Mouse (Mus musculus) liver, embryonic 11.5 days (tissue): Measurements from ENCODE around the gene Igfbp7. TPM values are rescaled to one million over a fixed set of nuclear protein-coding genes. Genes with fewer than 3 reads are reported as not detected.
A peak's percentile ranks its signal among the peaks of the same experiment; 100 is the strongest.

Experiments used
- ATAC-seq: fragments of 200-750 bp; cut with Nextera tagmentation; replicated peaks from 2 replicates; pipeline ENCODE4 v1.8.0; 2017; ENCODE audit warnings: moderate number of reproducible peaks, mild to moderate bottlenecking, moderate TSS enrichment, moderate library complexity; ENCODE audit not compliant: low FRiP score
- DNase-seq: peaks from one replicate; pipeline ENCODE4 v3.0.0-alpha.2; 2017; ENCODE audit warnings: low spot score
- H3K27ac ChIP-seq: fragments of 300-500 bp; sonication (generic); 2 replicates; pipeline ENCODE4 v1.5.1; 2014; ENCODE audit warnings: mild to moderate bottlenecking, low read depth, low read length, control low read depth
- H3K27me3 ChIP-seq: fragments of 300-500 bp; sonication (generic); replicated peaks from 2 replicates; pipeline ENCODE4 v1.6.1; 2014; ENCODE audit warnings: low read length, mixed read lengths; ENCODE audit not compliant: control insufficient read depth, insufficient read depth
- H3K36me3 ChIP-seq: fragments of 300-500 bp; sonication (generic); 2 replicates; pipeline ENCODE4 v1.6.1; 2014; ENCODE audit warnings: mild to moderate bottlenecking, low read length, moderate library complexity, mixed read lengths; ENCODE audit not compliant: control insufficient read depth, insufficient read depth
- H3K4me1 ChIP-seq: fragments of 300-500 bp; sonication (generic); replicated peaks from 2 replicates; pipeline ENCODE4 v1.6.1; 2014; ENCODE audit warnings: low read length, mixed read lengths; ENCODE audit not compliant: control insufficient read depth, insufficient read depth
- H3K4me2 ChIP-seq: fragments of 300-500 bp; sonication (generic); 2 replicates; pipeline ENCODE4 v1.6.1; 2014; ENCODE audit warnings: mild to moderate bottlenecking, control low read depth, moderate library complexity
- H3K4me3 ChIP-seq: fragments of 300-500 bp; sonication (generic); 2 replicates; pipeline ENCODE4 v1.5.1; 2014; ENCODE audit warnings: low read depth, low read length, control low read depth
- H3K9ac ChIP-seq: fragments of 300-500 bp; sonication (generic); 2 replicates; pipeline ENCODE4 v1.6.1; 2014; ENCODE audit warnings: low read depth, low read length, control low read depth
- H3K9me3 ChIP-seq: fragments of 300-500 bp; sonication (generic); 2 replicates; pipeline ENCODE4 v1.6.1; 2016; ENCODE audit warnings: low read length, inconsistent platforms, mixed read lengths; ENCODE audit not compliant: control insufficient read depth
- WGBS: fragments of 180-500 bp; shearing (Covaris S2); extraction: QIAGEN DNeasy Blood & Tissue Kit; methylation state at CpG from one replicate; pipeline ENCODE4 v1.1.7; 2014; 5-methylcytosine and 5-hydroxymethylcytosine counted together
- polyA plus RNA-seq: library from polyadenylated mRNA; unstranded; fragments of >200 nt; fragmentation: Nextera tagmentation; extraction: Ambion mirVana; gene quantifications from 2 replicates; pipeline ENCODE4 v1.2.1, GENCODE M21; 2014

The Igfbp7 gene
- polyA plus RNA-seq, 1 experiment from 2014 or later = 8.6 TPM

DNA sequence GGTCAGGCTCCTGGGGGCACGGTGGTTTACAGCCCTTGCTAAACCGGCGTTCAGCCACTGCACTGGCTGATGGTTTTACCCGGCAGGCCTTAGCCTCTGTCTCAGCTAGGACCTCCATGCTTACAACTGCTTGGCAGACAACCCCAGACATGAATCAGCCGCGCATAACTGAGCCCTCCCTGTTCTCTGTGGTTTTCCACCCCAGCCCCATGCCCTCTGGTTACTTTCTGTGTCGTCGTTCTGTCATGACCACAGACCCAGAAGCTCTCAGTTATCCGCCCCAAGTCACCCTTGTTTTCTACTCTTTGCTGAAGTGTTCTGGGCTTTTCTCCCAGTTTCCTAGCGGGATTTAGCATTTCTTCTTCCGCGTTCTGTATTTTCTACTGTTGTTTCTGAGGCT, 40.2 kb downstream of the Igfbp7 start:
- no peaks in the 10 kb centered on the region for H3K27me3 ChIP-seq
- 53% methylated on average over 12 of the region's 12 CpGs for WGBS
- peaks cover 2% of the 10 kb centered on the region for H3K4me1 ChIP-seq
- ATAC-seq (no peak), DNase-seq (no peak)
- no peak overlapping the region for H3K27ac ChIP-seq
- no peak overlapping the region for H3K4me3 ChIP-seq
- H3K9me3 ChIP-seq = no peaks in the 10 kb centered on the region
- H3K4me2 ChIP-seq = no peak overlapping the region
- no peak overlapping the region for H3K9ac ChIP-seq
- no peaks in the 10 kb centered on the region for H3K36me3 ChIP-seq

DNA sequence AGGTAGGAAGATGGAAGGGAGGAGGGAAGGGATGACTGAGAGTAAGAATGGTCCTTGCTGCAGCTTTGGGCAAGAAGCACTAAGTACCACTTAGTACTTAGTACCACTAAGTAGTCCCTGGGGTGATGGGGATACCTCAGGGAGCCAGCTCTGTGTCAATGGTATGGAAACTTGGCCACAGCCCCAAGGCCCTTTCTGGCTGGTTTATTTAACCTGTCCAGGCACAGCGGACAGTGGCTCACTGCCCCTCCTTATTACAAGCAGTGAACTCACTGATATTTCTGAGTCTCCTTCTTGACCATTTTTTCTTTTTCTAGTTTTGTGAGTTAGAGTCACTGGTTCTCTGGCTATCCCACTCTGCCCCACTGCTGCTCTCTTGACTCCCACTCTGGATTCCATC, 40.7 kb downstream of the Igfbp7 start:
- no peaks in the 10 kb centered on the region; the same call in 1 of the 2 replicates for H3K4me1 ChIP-seq
- no peak overlapping the region for H3K9ac ChIP-seq
- ATAC-seq (no peak), DNase-seq (no peak)
- no peaks in the 10 kb centered on the region for H3K36me3 ChIP-seq
- H3K4me2 ChIP-seq = no peak overlapping the region
- WGBS = 78% methylated on average over 1 of the region's 1 CpGs
- H3K9me3 ChIP-seq = no peaks in the 10 kb centered on the region
- H3K4me3 ChIP-seq = no peak overlapping the region
- H3K27ac ChIP-seq = no peak overlapping the region
- no peaks in the 10 kb centered on the region for H3K27me3 ChIP-seq

DNA sequence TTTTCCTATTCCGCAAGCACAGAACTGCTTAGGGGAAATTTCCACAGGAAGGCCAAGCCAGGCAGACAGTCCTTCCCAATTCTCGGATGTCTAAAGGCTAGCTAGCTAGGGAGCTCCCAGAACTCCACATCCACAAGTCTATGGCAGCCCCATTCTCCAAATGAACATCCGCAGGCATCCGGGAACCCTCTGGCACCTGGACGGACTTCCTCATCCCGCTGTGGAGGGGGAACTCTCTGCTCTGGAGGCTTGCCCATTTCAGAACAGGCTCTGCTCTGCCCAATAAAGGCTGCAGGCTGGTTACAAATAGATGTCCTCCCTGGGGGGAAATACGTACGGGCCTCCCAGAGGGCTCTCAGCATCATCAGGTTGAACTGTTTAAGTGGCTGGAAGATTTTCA, 41.5 kb downstream of the Igfbp7 start:
- WGBS = 85% methylated on average over 8 of the region's 8 CpGs
- no peaks in the 10 kb centered on the region for H3K27me3 ChIP-seq
- H3K9me3 ChIP-seq = no peaks in the 10 kb centered on the region
- ATAC-seq (no peak), DNase-seq (no peak)
- no peaks in the 10 kb centered on the region for H3K36me3 ChIP-seq
- no peaks in the 10 kb centered on the region; the same call in 1 of the 2 replicates for H3K4me1 ChIP-seq
- H3K27ac ChIP-seq = no peak overlapping the region
- H3K4me3 ChIP-seq = no peak overlapping the region
- H3K4me2 ChIP-seq = no peak overlapping the region
- no peak overlapping the region for H3K9ac ChIP-seq

DNA sequence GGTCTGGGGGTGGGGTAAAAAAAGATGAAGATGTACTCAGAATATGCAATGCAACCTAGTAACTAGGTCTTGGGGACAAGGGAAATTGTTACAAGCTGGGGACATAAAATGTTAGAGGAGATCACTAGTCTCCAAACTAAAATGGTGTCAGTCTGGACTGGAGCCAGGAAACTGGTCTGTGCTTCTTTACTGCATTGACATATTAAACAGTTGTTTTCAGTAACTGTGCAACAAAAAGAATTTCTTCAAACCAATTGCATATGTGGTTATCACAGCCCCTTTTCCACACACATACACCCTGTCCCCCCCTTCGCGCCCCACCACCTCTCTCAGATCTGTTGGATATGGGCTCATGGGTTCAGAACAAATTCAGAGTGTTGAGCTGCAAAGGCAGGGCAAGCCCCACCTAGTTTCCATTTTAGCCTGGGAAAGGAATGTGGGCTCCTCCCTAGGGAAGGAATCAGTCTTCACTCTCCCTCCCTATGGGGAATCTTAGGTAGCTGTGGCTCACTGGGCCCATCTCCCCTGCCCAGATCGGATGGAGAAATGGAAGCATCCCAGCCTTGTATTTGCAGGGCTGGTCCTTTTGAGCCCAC, 43.3 kb downstream of the Igfbp7 start:
- DNase-seq (no peak), ATAC-seq (no peak)
- H3K27ac ChIP-seq = no peak overlapping the region
- H3K27me3 ChIP-seq = no peaks in the 10 kb centered on the region
- H3K36me3 ChIP-seq = no peaks in the 10 kb centered on the region
- H3K9ac ChIP-seq = no peak overlapping the region
- no peaks in the 10 kb centered on the region for H3K9me3 ChIP-seq
- no peaks in the 10 kb centered on the region for H3K4me1 ChIP-seq
- WGBS = 97% methylated on average over 3 of the region's 3 CpGs
- H3K4me2 ChIP-seq = no peak overlapping the region
- no peak overlapping the region for H3K4me3 ChIP-seq

DNA sequence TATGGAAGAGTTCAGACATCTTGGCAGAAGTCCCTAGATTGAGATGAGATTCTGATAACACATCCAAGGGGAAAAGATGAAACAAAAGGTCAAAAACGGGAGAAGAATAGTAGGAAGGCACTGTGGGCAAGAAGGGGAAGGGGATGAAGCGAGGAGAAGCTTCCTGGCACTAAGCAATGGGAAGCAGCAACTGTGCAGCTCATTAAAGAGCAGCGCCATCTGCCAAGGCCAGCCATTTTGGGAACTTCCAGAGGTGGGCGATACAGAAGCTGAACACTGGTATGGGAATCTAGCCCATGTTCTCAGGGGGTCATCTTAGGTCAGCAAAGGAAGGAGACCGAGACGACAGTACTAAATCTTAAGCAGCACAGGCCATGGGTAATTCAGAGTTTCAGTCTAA, 44.2 kb downstream of the Igfbp7 start:
- H3K27me3 ChIP-seq = no peaks in the 10 kb centered on the region

DNA sequence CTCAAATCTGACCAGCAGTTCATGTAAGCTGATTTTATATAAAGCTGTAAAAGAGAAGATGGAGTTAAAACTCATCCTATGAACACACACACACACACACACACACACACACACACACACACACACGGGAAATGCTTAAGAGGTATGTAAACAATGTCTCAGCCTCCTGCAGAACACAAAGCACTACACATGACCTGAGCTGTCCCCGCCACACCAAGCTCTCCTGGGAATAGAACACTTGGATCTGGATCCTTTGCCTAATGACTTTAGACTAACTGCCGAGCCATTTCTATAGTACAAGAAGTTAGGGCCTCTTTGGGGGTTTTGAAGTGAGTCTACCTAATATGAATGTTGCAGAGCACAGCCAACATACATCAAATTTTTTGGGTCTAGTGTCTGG, 45.7 kb downstream of the Igfbp7 start:
- Histone ChIP-seq H3K4me2 (no peak overlapping the region), H3K27me3 (no peaks in the 10 kb centered on the region), H3K27ac (no peak overlapping the region), H3K36me3 (no peaks in the 10 kb centered on the region), H3K4me3 (no peak overlapping the region), H3K9ac (no peak overlapping the region), H3K9me3 (no peaks in the 10 kb centered on the region), H3K4me1 (peaks cover 8% of the 10 kb centered on the region)
- 65% methylated on average over 3 of the region's 3 CpGs for WGBS
- ATAC-seq (no peak), DNase-seq (no peak)

More for the DNA sequence above, 44.2 kb downstream of the Igfbp7 start:
- no peaks in the 10 kb centered on the region for H3K36me3 ChIP-seq
- peaks cover 1% of the 10 kb centered on the region for H3K4me1 ChIP-seq
- DNase-seq (no peak), ATAC-seq (no peak)
- no peak overlapping the region for H3K4me2 ChIP-seq
- no peak overlapping the region for H3K9ac ChIP-seq
- H3K4me3 ChIP-seq = no peak overlapping the region
- no peaks in the 10 kb centered on the region for H3K9me3 ChIP-seq
- 82% methylated on average over 6 of the region's 6 CpGs for WGBS
- no peak overlapping the region for H3K27ac ChIP-seq

DNA sequence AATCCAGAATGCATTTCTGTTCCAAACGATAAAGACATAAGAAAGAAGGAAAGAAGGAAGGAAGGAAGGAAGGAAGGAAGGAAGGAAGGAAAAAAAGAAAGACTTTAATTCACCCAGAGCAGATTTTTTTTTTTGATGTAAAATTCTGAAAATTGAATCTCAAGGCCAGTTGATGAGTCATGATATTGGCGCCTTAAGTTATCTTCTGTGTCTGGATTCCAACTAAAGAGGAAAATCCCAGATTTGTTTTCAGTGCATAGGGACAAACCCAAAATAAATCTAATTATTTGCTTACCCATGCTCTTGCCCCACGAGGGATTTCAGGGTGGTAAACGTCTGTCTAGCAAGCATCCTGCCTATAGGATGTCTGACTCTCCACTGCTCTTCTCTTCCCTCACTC, 46.8 kb downstream of the Igfbp7 start:
- Histone ChIP-seq H3K9me3 (no peaks in the 10 kb centered on the region), H3K9ac (no peak overlapping the region), H3K4me1 (peaks cover 8% of the 10 kb centered on the region), H3K4me2 (no peak overlapping the region), H3K36me3 (no peaks in the 10 kb centered on the region), H3K27ac (no peak overlapping the region), H3K4me3 (no peak overlapping the region), H3K27me3 (no peaks in the 10 kb centered on the region)
- WGBS = 65% methylated on average over 4 of the region's 4 CpGs
- ATAC-seq (no peak), DNase-seq (no peak)

DNA sequence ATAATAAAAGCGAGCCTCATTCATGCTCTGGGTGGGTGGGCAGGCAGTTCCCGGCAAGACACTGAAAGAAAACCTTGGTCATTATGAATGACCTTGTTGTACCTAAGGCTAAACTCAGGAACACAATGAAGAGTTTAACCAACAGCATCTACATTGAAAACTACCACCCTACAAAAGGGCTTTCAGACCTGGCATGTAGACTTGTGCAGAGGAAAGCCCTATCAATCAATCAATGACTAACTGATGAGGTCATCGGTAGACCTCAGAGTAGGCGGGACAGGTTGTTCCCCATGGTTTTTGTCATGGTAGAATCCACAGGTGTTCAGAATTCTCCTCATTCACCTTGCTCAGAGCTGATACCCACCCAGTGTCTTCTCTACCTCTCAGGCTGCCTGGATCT, 47.9 kb downstream of the Igfbp7 start:
- ATAC-seq (no peak), DNase-seq (no peak)
- Histone ChIP-seq H3K27me3 (no peaks in the 10 kb centered on the region), H3K4me2 (no peak overlapping the region), H3K36me3 (no peaks in the 10 kb centered on the region), H3K4me1 (peaks cover 8% of the 10 kb centered on the region), H3K9me3 (no peaks in the 10 kb centered on the region), H3K4me3 (no peak overlapping the region), H3K9ac (no peak overlapping the region), H3K27ac (no peak overlapping the region)
- 85% methylated on average over 4 of the region's 4 CpGs for WGBS

DNA sequence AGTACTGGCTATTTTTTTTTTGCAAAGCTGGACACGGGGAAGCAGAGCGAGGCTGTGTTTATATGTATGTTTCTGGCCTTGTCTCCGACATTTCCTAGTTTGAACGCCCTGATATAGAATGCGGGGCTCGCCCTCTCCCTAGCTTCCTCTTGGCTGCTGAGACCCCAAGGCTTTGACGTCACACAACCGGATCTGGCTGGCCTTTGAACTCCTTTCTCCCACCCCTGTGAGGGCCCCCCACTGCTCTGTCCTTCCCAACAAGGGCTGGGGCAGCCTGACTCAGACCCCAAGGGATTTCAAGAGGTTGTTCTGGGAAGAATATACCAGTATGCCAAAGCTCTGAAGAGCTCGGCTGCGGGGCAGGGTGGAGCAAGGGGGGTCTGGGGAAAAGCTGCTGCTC, 49.5 kb downstream of the Igfbp7 start:
- H3K9ac ChIP-seq = peak overlapping the region; percentile 63
- peak; percentile 60 for DNase-seq
- H3K4me3 ChIP-seq = peak overlapping the region; percentile 48
- H3K27me3 ChIP-seq = no peaks in the 10 kb centered on the region
- WGBS = 3% methylated on average over 10 of the region's 10 CpGs
- no peaks in the 10 kb centered on the region for H3K36me3 ChIP-seq
- H3K27ac ChIP-seq = peak overlapping the region; percentile 25; the same call in 1 of the 2 replicates
- peak; percentile 16 for ATAC-seq
- H3K4me2 ChIP-seq = peak overlapping the region; percentile 65
- peaks cover 8% of the 10 kb centered on the region for H3K4me1 ChIP-seq
- H3K9me3 ChIP-seq = no peaks in the 10 kb centered on the region
